Mouse (Mus musculus): ENCODE results near the gene A930018P22Rik. TPM values are rescaled to one million over a fixed set of nuclear protein-coding genes. Genes with fewer than 3 reads are reported as not detected.

The A930018P22Rik gene
- polyA plus RNA-seq, 1 experiment from 2014 or later, result not detected

GRCm38 (mm10) chr2:104145983-104146382 is 23.4 kb downstream of the A930018P22Rik start:
- Histone ChIP-seq H3K4me1 (ENCODE audit: control insufficient read depth in 2 of 2, insufficient read depth in 2 of 2, low read length in 2 of 2) (no peaks in the 10 kb centered on the region), H3K36me3 (ENCODE audit: control insufficient read depth, insufficient read depth, low read length) (no peaks in the 10 kb centered on the region), H3K9ac (ENCODE audit: low read length) (no peak overlapping the region), H3K27me3 (ENCODE audit: control insufficient read depth, insufficient read depth, low read length) (no peaks in the 10 kb centered on the region), H3K4me2 (ENCODE audit: low read length) (no peak overlapping the region), H3K27ac (replicated peaks in 1 of 2; ENCODE audit: control insufficient read depth in 1 of 2, insufficient read depth in 1 of 2, low read depth in 2 of 2, low read length in 2 of 2) (no peak overlapping the region), H3K4me3 (ENCODE audit: control insufficient read depth in 1 of 2, insufficient read depth in 1 of 2, low read depth in 1 of 2, low read length in 2 of 2) (no peak overlapping the region), H3K9me3 (ENCODE audit: control insufficient read depth, low read length) (no peaks in the 10 kb centered on the region)
- WGBS, result 68% methylated on average over 1 of the region's 1 CpGs
- ATAC-seq (ENCODE audit: insufficient number of reproducible peaks, insufficient read depth, low FRiP score, low read depth), result no peak

- Histone ChIP-seq H3K9me3 (ENCODE audit: control insufficient read depth, low read length) (no peaks in the 10 kb centered on the region), H3K36me3 (ENCODE audit: control insufficient read depth, insufficient read depth, low read length) (no peaks in the 10 kb centered on the region), H3K9ac (ENCODE audit: low read length) (no peak overlapping the region), H3K4me2 (ENCODE audit: low read length) (no peak overlapping the region), H3K4me1 (ENCODE audit: control insufficient read depth in 2 of 2, insufficient read depth in 2 of 2, low read length in 2 of 2) (no peaks in the 10 kb centered on the region), H3K4me3 (ENCODE audit: control insufficient read depth in 1 of 2, insufficient read depth in 1 of 2, low read depth in 1 of 2, low read length in 2 of 2) (no peak overlapping the region), H3K27me3 (ENCODE audit: control insufficient read depth, insufficient read depth, low read length) (no peaks in the 10 kb centered on the region), H3K27ac (replicated peaks in 1 of 2; ENCODE audit: control insufficient read depth in 1 of 2, insufficient read depth in 1 of 2, low read depth in 2 of 2, low read length in 2 of 2) (no peak overlapping the region)
- no peak for ATAC-seq (ENCODE audit: insufficient number of reproducible peaks, insufficient read depth, low FRiP score, low read depth)
- 63% methylated on average over 4 of the region's 4 CpGs for WGBS
Measured at GRCm38 (mm10) chr2:104147910-104148561, 25.5 kb downstream of the A930018P22Rik start.

- Histone ChIP-seq H3K9me3 (ENCODE audit: control insufficient read depth, low read length) (no peaks in the 10 kb centered on the region), H3K27me3 (ENCODE audit: control insufficient read depth, insufficient read depth, low read length) (no peaks in the 10 kb centered on the region), H3K27ac (replicated peaks in 1 of 2; ENCODE audit: control insufficient read depth in 1 of 2, insufficient read depth in 1 of 2, low read depth in 2 of 2, low read length in 2 of 2) (no peak overlapping the region), H3K4me2 (ENCODE audit: low read length) (no peak overlapping the region), H3K36me3 (ENCODE audit: control insufficient read depth, insufficient read depth, low read length) (no peaks in the 10 kb centered on the region), H3K4me3 (ENCODE audit: control insufficient read depth in 1 of 2, insufficient read depth in 1 of 2, low read depth in 1 of 2, low read length in 2 of 2) (no peak overlapping the region), H3K9ac (ENCODE audit: low read length) (no peak overlapping the region), H3K4me1 (ENCODE audit: control insufficient read depth in 2 of 2, insufficient read depth in 2 of 2, low read length in 2 of 2) (no peaks in the 10 kb centered on the region)
- 72% methylated on average over 6 of the region's 6 CpGs for WGBS
- no peak; the same call in 1 of the 2 replicates for ATAC-seq (ENCODE audit: insufficient number of reproducible peaks, insufficient read depth, low FRiP score, low read depth)
Measured at GRCm38 (mm10) chr2:104150608-104151397, 28.2 kb downstream of the A930018P22Rik start.

GRCm38 (mm10) chr2:104153345-104153744 is 30.8 kb downstream of the A930018P22Rik start:
- no peaks in the 10 kb centered on the region for H3K4me1 ChIP-seq (ENCODE audit: control insufficient read depth in 2 of 2, insufficient read depth in 2 of 2, low read length in 2 of 2)
- H3K36me3 ChIP-seq (ENCODE audit: control insufficient read depth, insufficient read depth, low read length), result no peaks in the 10 kb centered on the region
- ATAC-seq (ENCODE audit: insufficient number of reproducible peaks, insufficient read depth, low FRiP score, low read depth), result no peak
- no peak overlapping the region for H3K4me2 ChIP-seq (ENCODE audit: low read length)
- H3K27me3 ChIP-seq (ENCODE audit: control insufficient read depth, insufficient read depth, low read length), result no peaks in the 10 kb centered on the region
- no peak overlapping the region for H3K4me3 ChIP-seq (ENCODE audit: control insufficient read depth in 1 of 2, insufficient read depth in 1 of 2, low read depth in 1 of 2, low read length in 2 of 2)
- no peaks in the 10 kb centered on the region for H3K9me3 ChIP-seq (ENCODE audit: control insufficient read depth, low read length)
- H3K9ac ChIP-seq (ENCODE audit: low read length), result no peak overlapping the region
- no peak overlapping the region for H3K27ac ChIP-seq (replicated peaks in 1 of 2; ENCODE audit: control insufficient read depth in 1 of 2, insufficient read depth in 1 of 2, low read depth in 2 of 2, low read length in 2 of 2)
- 66% methylated on average over 4 of the region's 4 CpGs for WGBS

GRCm38 (mm10) chr2:104153876-104154275 is 31.3 kb downstream of the A930018P22Rik start:
- Histone ChIP-seq H3K9me3 (ENCODE audit: control insufficient read depth, low read length) (no peaks in the 10 kb centered on the region), H3K4me2 (ENCODE audit: low read length) (no peak overlapping the region), H3K36me3 (ENCODE audit: control insufficient read depth, insufficient read depth, low read length) (no peaks in the 10 kb centered on the region), H3K9ac (ENCODE audit: low read length) (no peak overlapping the region), H3K27me3 (ENCODE audit: control insufficient read depth, insufficient read depth, low read length) (no peaks in the 10 kb centered on the region), H3K4me3 (ENCODE audit: control insufficient read depth in 1 of 2, insufficient read depth in 1 of 2, low read depth in 1 of 2, low read length in 2 of 2) (no peak overlapping the region), H3K27ac (replicated peaks in 1 of 2; ENCODE audit: control insufficient read depth in 1 of 2, insufficient read depth in 1 of 2, low read depth in 2 of 2, low read length in 2 of 2) (no peak overlapping the region), H3K4me1 (ENCODE audit: control insufficient read depth in 2 of 2, insufficient read depth in 2 of 2, low read length in 2 of 2) (no peaks in the 10 kb centered on the region)
- 86% methylated on average over 3 of the region's 3 CpGs for WGBS
- no peak for ATAC-seq (ENCODE audit: insufficient number of reproducible peaks, insufficient read depth, low FRiP score, low read depth)

GRCm38 (mm10) chr2:104157831-104158230 is 35.3 kb downstream of the A930018P22Rik start:
- H3K4me2 ChIP-seq (ENCODE audit: low read length), result no peak overlapping the region
- no peak overlapping the region for H3K27ac ChIP-seq (replicated peaks in 1 of 2; ENCODE audit: control insufficient read depth in 1 of 2, insufficient read depth in 1 of 2, low read depth in 2 of 2, low read length in 2 of 2)
- 82% methylated on average over 4 of the region's 4 CpGs for WGBS
- H3K36me3 ChIP-seq (ENCODE audit: control insufficient read depth, insufficient read depth, low read length), result no peaks in the 10 kb centered on the region
- no peaks in the 10 kb centered on the region for H3K4me1 ChIP-seq (ENCODE audit: control insufficient read depth in 2 of 2, insufficient read depth in 2 of 2, low read length in 2 of 2)
- no peaks in the 10 kb centered on the region for H3K9me3 ChIP-seq (ENCODE audit: control insufficient read depth, low read length)
- H3K4me3 ChIP-seq (ENCODE audit: control insufficient read depth in 1 of 2, insufficient read depth in 1 of 2, low read depth in 1 of 2, low read length in 2 of 2), result no peak overlapping the region
- no peak overlapping the region for H3K9ac ChIP-seq (ENCODE audit: low read length)
- no peak for ATAC-seq (ENCODE audit: insufficient number of reproducible peaks, insufficient read depth, low FRiP score, low read depth)
- H3K27me3 ChIP-seq (ENCODE audit: control insufficient read depth, insufficient read depth, low read length), result no peaks in the 10 kb centered on the region

GRCm38 (mm10) chr2:104163418-104163817 is 40.8 kb downstream of the A930018P22Rik start:
- no peak overlapping the region for H3K9ac ChIP-seq (ENCODE audit: low read length)
- no peaks in the 10 kb centered on the region for H3K4me1 ChIP-seq (ENCODE audit: control insufficient read depth in 2 of 2, insufficient read depth in 2 of 2, low read length in 2 of 2)
- no peak overlapping the region for H3K27ac ChIP-seq (replicated peaks in 1 of 2; ENCODE audit: control insufficient read depth in 1 of 2, insufficient read depth in 1 of 2, low read depth in 2 of 2, low read length in 2 of 2)
- H3K36me3 ChIP-seq (ENCODE audit: control insufficient read depth, insufficient read depth, low read length), result no peaks in the 10 kb centered on the region
- no peak for ATAC-seq (ENCODE audit: insufficient number of reproducible peaks, insufficient read depth, low FRiP score, low read depth)
- H3K4me3 ChIP-seq (ENCODE audit: control insufficient read depth in 1 of 2, insufficient read depth in 1 of 2, low read depth in 1 of 2, low read length in 2 of 2), result no peak overlapping the region
- H3K9me3 ChIP-seq (ENCODE audit: control insufficient read depth, low read length), result no peaks in the 10 kb centered on the region
- WGBS, result 79% methylated on average over 7 of the region's 7 CpGs
- no peaks in the 10 kb centered on the region for H3K27me3 ChIP-seq (ENCODE audit: control insufficient read depth, insufficient read depth, low read length)
- no peak overlapping the region for H3K4me2 ChIP-seq (ENCODE audit: low read length)
